Mouse (Mus musculus): Measurements from ENCODE around the gene Rgs7.

GRCm38 (mm10) chr1:175205633-175206032 lies 286.7 kb downstream of the Rgs7 start:
- TF ChIP-seq CTCF (IDR thresholded peaks at IDR 0.05; ENCODE audit: low read depth) = no peak
- no peak for TF ChIP-seq EP300 (IDR thresholded peaks at IDR 0.05; ENCODE audit: low read depth)

Data from liver, embryonic 14.5 days (tissue).